Mouse (Mus musculus): ENCODE data around the gene Itga4.
A peak's percentile ranks its signal among the peaks of the same experiment; 100 is the strongest.

Gene Itga4

GRCm38 (mm10) chr2:79265665-79266064, 10.4 kb downstream of the Itga4 start:
- peak; percentile 26 for DNase-seq (ENCODE audit: low read depth, low spot score)

- DNase-seq (ENCODE audit: low read depth, low spot score) = no peak
Measured at GRCm38 (mm10) chr2:79266480-79266879, 11.3 kb downstream of the Itga4 start.

GRCm38 (mm10) chr2:79267181-79267580, 12.0 kb downstream of the Itga4 start:
- no peak for DNase-seq (ENCODE audit: low read depth, low spot score)

- no peak for DNase-seq (ENCODE audit: low read depth, low spot score)
Measured at GRCm38 (mm10) chr2:79268863-79269262, 13.6 kb downstream of the Itga4 start.

GRCm38 (mm10) chr2:79270034-79270535, 14.9 kb downstream of the Itga4 start:
- DNase-seq (ENCODE audit: low read depth, low spot score) = no peak

GRCm38 (mm10) chr2:79271838-79272237, 16.6 kb downstream of the Itga4 start:
- no peak for DNase-seq (ENCODE audit: low read depth, low spot score)

GRCm38 (mm10) chr2:79278581-79278980, 23.4 kb downstream of the Itga4 start:
- DNase-seq (ENCODE audit: low read depth, low spot score) = no peak

- no peak for DNase-seq (ENCODE audit: low read depth, low spot score)
Measured at GRCm38 (mm10) chr2:79284206-79284605, 29.0 kb downstream of the Itga4 start.

- DNase-seq (ENCODE audit: low read depth, low spot score) = no peak
Measured at GRCm38 (mm10) chr2:79290149-79290548, 34.9 kb downstream of the Itga4 start.

- no peak for DNase-seq (ENCODE audit: low read depth, low spot score)
Measured at GRCm38 (mm10) chr2:79291922-79292321, 36.7 kb downstream of the Itga4 start.

- no peak for DNase-seq (ENCODE audit: low read depth, low spot score)
Measured at GRCm38 (mm10) chr2:79292431-79292830, 37.2 kb downstream of the Itga4 start.

- DNase-seq (ENCODE audit: low read depth, low spot score) = no peak
Measured at GRCm38 (mm10) chr2:79302398-79302797, 47.2 kb downstream of the Itga4 start.

GRCm38 (mm10) chr2:79307549-79307948, 52.3 kb downstream of the Itga4 start:
- DNase-seq (ENCODE audit: low read depth, low spot score) = no peak

GRCm38 (mm10) chr2:79309454-79310118, 54.4 kb downstream of the Itga4 start:
- no peak for DNase-seq (ENCODE audit: low read depth, low spot score)

GRCm38 (mm10) chr2:79312499-79312898, 57.3 kb downstream of the Itga4 start:
- no peak for DNase-seq (ENCODE audit: low read depth, low spot score)

GRCm38 (mm10) chr2:79315108-79315507, 59.9 kb downstream of the Itga4 start:
- DNase-seq (ENCODE audit: low read depth, low spot score) = no peak

GRCm38 (mm10) chr2:79316182-79316880, 61.1 kb downstream of the Itga4 start:
- DNase-seq (ENCODE audit: low read depth, low spot score) = no peak

- no peak for DNase-seq (ENCODE audit: low read depth, low spot score)
Measured at GRCm38 (mm10) chr2:79328079-79328478, 72.9 kb downstream of the Itga4 start.

GRCm38 (mm10) chr2:79334661-79335060, 79.4 kb downstream of the Itga4 start:
- no peak for DNase-seq (ENCODE audit: low read depth, low spot score)

GRCm38 (mm10) chr2:79336141-79336540, 80.9 kb downstream of the Itga4 start:
- no peak for DNase-seq (ENCODE audit: low read depth, low spot score)

- no peak for DNase-seq (ENCODE audit: low read depth, low spot score)
Measured at GRCm38 (mm10) chr2:79339003-79339402, 83.8 kb downstream of the Itga4 start.

GRCm38 (mm10) chr2:79343115-79343514, 87.9 kb downstream of the Itga4 start:
- no peak for DNase-seq (ENCODE audit: low read depth, low spot score)

Data from embryo, embryonic 11.5 days (tissue).